Mouse (Mus musculus) MEL (cell line): ENCODE measurements around the gene Podxl. TPM values are rescaled to one million over a fixed set of nuclear protein-coding genes. Genes with fewer than 3 reads are reported as not detected.

Experiments used
- DNase-seq: peaks from one replicate; pipeline ENCODE4 v3.0.0; 2011; ENCODE audit warnings: low read depth, low spot score
- H3K27ac ChIP-seq: 2 replicates; pipeline ENCODE4 v1.5.1; 2012; ENCODE audit warnings: low read depth, mild to moderate bottlenecking, control low read depth, low read length, moderate library complexity; ENCODE audit not compliant: control insufficient read depth
- H3K27me3 ChIP-seq, 2 experiments: fragments of 150-350 bp in 1 of 2; sonication (generic) in 1 of 2; 2 replicates each; pipeline ENCODE4 v1.6.1; 2012; ENCODE audit warnings: low read length in 2 of 2, mild to moderate bottlenecking in 2 of 2, improper control_type of control experiment in 1 of 2, moderate library complexity in 1 of 2; ENCODE audit not compliant: insufficient read depth in 2 of 2, control insufficient read depth in 1 of 2
- H3K36me3 ChIP-seq, 2 experiments: 2 replicates each; pipeline ENCODE4 v1.6.1; 2012 to 2014; ENCODE audit warnings: low read length in 2 of 2, improper control_type of control experiment in 1 of 2, inconsistent platforms in 1 of 2, mild to moderate bottlenecking in 1 of 2; ENCODE audit not compliant: insufficient read depth in 2 of 2, control insufficient read depth in 1 of 2
- H3K4me1 ChIP-seq, 2 experiments: fragments of 150-350 bp in 1 of 2; sonication (generic) in 1 of 2; 2 replicates each; pipeline ENCODE4 v1.6.1; 2012; ENCODE audit warnings: low read length in 2 of 2, improper control_type of control experiment in 1 of 2, mild to moderate bottlenecking in 1 of 2; ENCODE audit not compliant: insufficient read depth in 2 of 2, control insufficient read depth in 1 of 2
- H3K4me3 ChIP-seq, 2 experiments: fragments of 150-350 bp in 1 of 2; sonication (generic) in 1 of 2; 2 replicates each; pipeline ENCODE4 v1.5.1; 2012; ENCODE audit warnings: low read depth in 2 of 2, low read length in 2 of 2, mild to moderate bottlenecking in 2 of 2, moderate library complexity in 2 of 2, control low read depth in 1 of 2, improper control_type of control experiment in 1 of 2; ENCODE audit not compliant: control insufficient read depth in 1 of 2, insufficient read depth in 1 of 2
- H3K79me2 ChIP-seq: 2 replicates; pipeline ENCODE4 v1.6.1; 2012; ENCODE audit warnings: mild to moderate bottlenecking, low read length, moderate library complexity; ENCODE audit not compliant: control insufficient read depth, poor library complexity, insufficient read depth
- H3K9ac ChIP-seq: 2 replicates; pipeline ENCODE4 v1.6.1; 2012; ENCODE audit warnings: low read depth, mild to moderate bottlenecking, control low read depth, low read length, moderate library complexity; ENCODE audit not compliant: control insufficient read depth, poor library complexity, severe bottlenecking
- H3K9me3 ChIP-seq: fragments of 150-350 bp; sonication (generic); replicated peaks from 2 replicates; pipeline ENCODE4 v1.6.1; 2012; ENCODE audit warnings: mild to moderate bottlenecking, low read length, improper control_type of control experiment, moderate library complexity; ENCODE audit not compliant: insufficient read depth
- BHLHE40 ChIP-seq: IDR thresholded peaks from 2 replicates; pipeline ENCODE4 v1.6.1; 2012; ENCODE audit warnings: low read depth, mild to moderate bottlenecking, inconsistent platforms, low read length, improper control_type of control experiment, borderline replicate concordance
- CHD2 ChIP-seq: IDR thresholded peaks from 2 replicates; pipeline ENCODE4 v1.6.1; 2011; ENCODE audit warnings: low read length, improper control_type of control experiment
- CTCF ChIP-seq, 3 experiments: IDR thresholded peaks in 2 of 3; conservative IDR thresholded peaks in 1 of 3; 2 replicates each; pipeline ENCODE4 v1.5.1; 2011 to 2012; ENCODE audit warnings: low read length in 3 of 3, low read depth in 2 of 3, mild to moderate bottlenecking in 2 of 3, improper control_type of control experiment in 1 of 3, inconsistent platforms in 1 of 3, mixed read lengths in 1 of 3, moderate library complexity in 1 of 3; ENCODE audit not compliant: control insufficient read depth in 1 of 3, insufficient read depth in 1 of 3, poor library complexity in 1 of 3, severe bottlenecking in 1 of 3
- E2F4 ChIP-seq: IDR thresholded peaks from 2 replicates; pipeline ENCODE4 v1.6.1; 2011; ENCODE audit warnings: low read depth, low read length, improper control_type of control experiment, borderline replicate concordance
- ELF1 ChIP-seq: IDR thresholded peaks from 2 replicates; pipeline ENCODE4 v1.6.1; 2014; ENCODE audit warnings: low read depth, mild to moderate bottlenecking, inconsistent platforms, low read length, improper control_type of control experiment, moderate library complexity
- EP300 ChIP-seq, 2 experiments: IDR thresholded peaks; 2 replicates each; pipeline ENCODE4 v1.6.1; 2011; ENCODE audit warnings: improper control_type of control experiment in 2 of 2, low read length in 2 of 2, low read depth in 1 of 2, mild to moderate bottlenecking in 1 of 2
- ETS1 ChIP-seq: IDR thresholded peaks from 2 replicates; pipeline ENCODE4 v1.6.1; 2012; ENCODE audit warnings: low read depth, mild to moderate bottlenecking, inconsistent platforms, low read length, improper control_type of control experiment, moderate library complexity
- GATA1 ChIP-seq: IDR thresholded peaks from 2 replicates; pipeline ENCODE4 v1.6.1; 2011; ENCODE audit warnings: low read depth, low read length, improper control_type of control experiment
- JUND ChIP-seq: IDR thresholded peaks from 2 replicates; pipeline ENCODE4 v1.6.1; 2011; ENCODE audit warnings: low read depth, mild to moderate bottlenecking, improper control_type of control experiment, low read length
- KAT2A ChIP-seq: conservative IDR thresholded peaks from 2 replicates; pipeline ENCODE4 v1.6.1; 2012; ENCODE audit warnings: low read depth, low read length, improper control_type of control experiment, inconsistent platforms
- MEF2A ChIP-seq: IDR thresholded peaks from 2 replicates; pipeline ENCODE4 v1.6.1; 2014; ENCODE audit warnings: low read depth, mild to moderate bottlenecking, inconsistent platforms, low read length, improper control_type of control experiment; ENCODE audit not compliant: poor library complexity, insufficient replicate concordance, severe bottlenecking; ENCODE audit errors: extremely low read depth
- MXI1 ChIP-seq: IDR thresholded peaks from 2 replicates; pipeline ENCODE4 v1.6.1; 2011; ENCODE audit warnings: mild to moderate bottlenecking, low read depth, low read length, improper control_type of control experiment
- MYB ChIP-seq: IDR thresholded peaks from 2 replicates; pipeline ENCODE4 v1.6.1; 2011; ENCODE audit warnings: mild to moderate bottlenecking, low read depth, low read length, improper control_type of control experiment
- NELFE ChIP-seq: IDR thresholded peaks from 2 replicates; pipeline ENCODE4 v1.6.1; 2011; ENCODE audit warnings: low read depth, low read length, improper control_type of control experiment
- NRF1 ChIP-seq: IDR thresholded peaks from 2 replicates; pipeline ENCODE4 v1.6.1; 2014; ENCODE audit warnings: low read depth, mild to moderate bottlenecking, inconsistent platforms, low read length, improper control_type of control experiment, moderate library complexity; ENCODE audit not compliant: poor library complexity, insufficient read depth, severe bottlenecking
- POLR2AphosphoS2 ChIP-seq: IDR thresholded peaks from 2 replicates; pipeline ENCODE4 v1.6.1; 2011; ENCODE audit warnings: low read length, improper control_type of control experiment
- POLR2AphosphoS5 ChIP-seq: IDR thresholded peaks from 2 replicates; pipeline ENCODE4 v1.6.1; 2012; ENCODE audit warnings: low read depth, borderline replicate concordance, mild to moderate bottlenecking, inconsistent platforms, low read length, moderate library complexity, mixed read lengths
- RAD21 ChIP-seq: IDR thresholded peaks from 2 replicates; pipeline ENCODE4 v1.6.1; 2011; ENCODE audit warnings: mild to moderate bottlenecking, low read depth, low read length, improper control_type of control experiment
- RCOR1 ChIP-seq: IDR thresholded peaks from 2 replicates; pipeline ENCODE4 v1.6.1; 2012; ENCODE audit warnings: low read depth, mild to moderate bottlenecking, inconsistent platforms, low read length, improper control_type of control experiment
- SIN3A ChIP-seq: IDR thresholded peaks from 2 replicates; pipeline ENCODE4 v1.6.1; 2012; ENCODE audit warnings: low read length, improper control_type of control experiment, inconsistent platforms
- SMC3 ChIP-seq: IDR thresholded peaks from 2 replicates; pipeline ENCODE4 v1.6.1; 2011; ENCODE audit warnings: low read depth, low read length, improper control_type of control experiment
- TAL1 ChIP-seq: IDR thresholded peaks from 2 replicates; pipeline ENCODE4 v1.6.1; 2012; ENCODE audit warnings: mild to moderate bottlenecking, inconsistent platforms, low read length, moderate library complexity, mixed read lengths
- TBP ChIP-seq: IDR thresholded peaks from 2 replicates; pipeline ENCODE4 v1.8.0; 2011; ENCODE audit warnings: low read depth, low read length, improper control_type of control experiment
- TCF12 ChIP-seq: IDR thresholded peaks from 2 replicates; pipeline ENCODE4 v1.6.1; 2014; ENCODE audit warnings: low read depth, mild to moderate bottlenecking, inconsistent platforms, low read length, improper control_type of control experiment, moderate library complexity
- UBTF ChIP-seq: IDR thresholded peaks from 2 replicates; pipeline ENCODE4 v1.6.1; 2012; ENCODE audit warnings: low read depth, mild to moderate bottlenecking, inconsistent platforms, low read length, improper control_type of control experiment, moderate library complexity, borderline replicate concordance; ENCODE audit not compliant: insufficient read depth
- USF1 ChIP-seq: IDR thresholded peaks from 2 replicates; pipeline ENCODE4 v1.6.1; 2014; ENCODE audit warnings: low read depth, mild to moderate bottlenecking, inconsistent platforms, low read length, improper control_type of control experiment, moderate library complexity
- ZC3H11A ChIP-seq: IDR thresholded peaks from 2 replicates; pipeline ENCODE4 v1.6.1; 2012; ENCODE audit warnings: low read depth, mild to moderate bottlenecking, inconsistent platforms, low read length, improper control_type of control experiment
- ZMIZ1 ChIP-seq: IDR thresholded peaks from 2 replicates; pipeline ENCODE4 v1.6.1; 2012; ENCODE audit warnings: low read depth, mild to moderate bottlenecking, inconsistent platforms, low read length, improper control_type of control experiment, moderate library complexity
- ZNF384 ChIP-seq: IDR thresholded peaks from 2 replicates; pipeline ENCODE4 v1.6.1; 2012; ENCODE audit warnings: low read depth, mild to moderate bottlenecking, inconsistent platforms, low read length, improper control_type of control experiment
- polyA plus RNA-seq, 2 experiments: library from polyadenylated mRNA; stranded (reverse) in 1 of 2; unstranded in 1 of 2; fragments of >175 nt in 1 of 2; fragments of >200 nt in 1 of 2; gene quantifications; 2 replicates each; pipeline versions ENCODE4 v1.2.1 to v1.2.4; 2012; ENCODE audit warnings: low replicate concordance in 2 of 2, low read depth in 1 of 2; ENCODE audit not compliant: insufficient read length in 2 of 2, insufficient read depth in 1 of 2, missing spikeins in 1 of 2
- total RNA-seq: library from RNA; depleted of rRNA; stranded (reverse); fragments of 300-350 nt; gene quantifications from 2 replicates; pipeline ENCODE4 v1.2.3, GENCODE M21; 2012

The Podxl gene
- total and polyA plus RNA-seq, 3 experiments, result 19.1 to 40.8 TPM; not detected in 1

DNA sequence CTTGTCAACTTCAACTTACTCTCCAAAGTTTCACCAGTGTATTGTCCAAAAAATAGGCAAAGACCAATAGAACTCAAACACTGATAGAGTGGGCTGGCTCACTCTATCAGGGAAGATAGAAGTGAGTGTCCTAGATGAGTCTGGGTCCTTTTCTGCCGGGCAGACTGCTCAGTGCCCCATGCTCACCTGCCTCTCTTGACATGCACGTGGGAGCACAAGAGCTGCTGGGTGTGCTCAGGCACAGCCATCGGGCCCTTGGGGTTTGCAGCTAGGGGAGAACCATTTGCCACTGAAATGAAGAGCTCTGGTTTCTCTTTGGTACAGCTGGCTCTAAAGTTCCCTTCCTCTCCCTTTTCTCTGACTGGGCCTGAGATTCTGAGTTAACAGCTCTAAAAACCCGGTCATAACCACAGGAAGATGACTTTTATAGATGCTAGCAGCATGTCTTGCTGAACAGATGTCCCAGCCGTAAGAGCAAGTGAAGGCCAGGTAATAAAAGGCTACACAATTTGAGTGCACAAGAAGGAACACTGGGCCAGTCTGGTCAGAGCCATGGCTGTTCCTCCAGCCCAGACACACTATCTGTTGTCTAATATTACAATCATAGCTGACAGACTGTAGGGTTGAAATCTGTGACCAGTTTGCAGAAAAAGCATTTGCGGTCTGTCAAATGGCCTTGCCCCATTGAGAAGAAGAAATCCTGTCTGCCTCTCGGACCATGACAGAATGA is 43.1 kb downstream of the Podxl start:
- TF ChIP-seq ZMIZ1 (no peak), ZC3H11A (no peak), ZNF384 (no peak), NELFE (no peak), EP300 (IDR thresholded peaks at IDR 0.05; ENCODE audit: low read depth in 1 of 2, low read length in 2 of 2) (no peak), TAL1 (no peak), ETS1 (no peak), NRF1 (no peak)
- H3K4me1 ChIP-seq, result peaks cover 8 to 32% of the 10 kb centered on the region in 2 experiments
- H3K9ac ChIP-seq, result no peak overlapping the region
- H3K27me3 ChIP-seq, result no peaks in the 10 kb centered on the region
- no peaks in the 10 kb centered on the region for H3K9me3 ChIP-seq
- H3K36me3 ChIP-seq, result peaks cover 0 to 22% of the 10 kb centered on the region in 2 experiments; a peak in 2 of 4 replicates
- no peak overlapping the region for H3K4me3 ChIP-seq
- DNase-seq, result no peak
- no peak overlapping the region for H3K27ac ChIP-seq
- H3K79me2 ChIP-seq, result no peaks in the 10 kb centered on the region

DNA sequence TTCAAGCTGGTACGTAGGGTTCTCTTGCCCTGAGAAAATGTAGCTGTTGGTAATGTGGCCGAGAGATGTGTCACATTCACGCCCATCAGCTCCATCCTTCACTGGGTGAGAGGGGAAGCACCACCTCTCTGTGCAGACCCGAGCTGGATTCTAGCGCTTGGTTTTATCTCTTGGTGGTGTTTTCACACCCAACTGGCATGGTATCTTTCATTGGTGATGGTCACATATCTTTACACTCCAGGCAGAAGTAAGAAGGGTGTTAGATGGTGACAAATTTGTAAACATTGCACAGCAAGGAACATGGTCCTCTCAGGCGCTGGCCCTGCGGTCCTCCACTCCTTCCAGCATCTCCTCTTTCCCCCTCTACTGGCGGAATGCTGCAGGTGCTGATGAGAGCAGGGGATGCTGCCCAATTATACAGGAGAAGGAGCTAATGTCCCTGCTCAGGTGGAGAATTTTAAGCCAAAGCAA is 44.7 kb downstream of the Podxl start:
- peak; percentile 86 for DNase-seq
- peak overlapping the region; percentile 6; the same call in 1 of the 2 replicates for H3K9ac ChIP-seq
- peaks cover 0 to 22% of the 10 kb centered on the region in 2 experiments; a peak in 2 of 4 replicates for H3K36me3 ChIP-seq
- peaks cover 8 to 32% of the 10 kb centered on the region in 2 experiments for H3K4me1 ChIP-seq
- no peaks in the 10 kb centered on the region for H3K79me2 ChIP-seq
- peak overlapping the region; percentile 96 for H3K27ac ChIP-seq
- H3K4me3 ChIP-seq, result peak overlapping the region; percentile 1 to 14; a peak in 3 of 4 replicates
- H3K9me3 ChIP-seq, result no peaks in the 10 kb centered on the region
- no peaks in the 10 kb centered on the region for H3K27me3 ChIP-seq
- TF ChIP-seq GATA1 (peak; percentile 86), KAT2A (no peak), TBP (peak; percentile 67), BHLHE40 (0 out of 2 replicates have a peak, but pooled peaks have one; percentile 25), SIN3A (peak; percentile 45; the same call in 1 of the 2 replicates), RCOR1 (peak; percentile 55), MEF2A (no peak), UBTF (no peak), JUND (0 out of 2 replicates have a peak, but pooled peaks have one; percentile 23), POLR2AphosphoS2 (no peak), RAD21 (peak; percentile 57), SMC3 (peak; percentile 64), CTCF (IDR thresholded peaks at IDR 0.05 in 2 of 3, conservative IDR thresholded peaks at IDR 0.05 in 1 of 3; ENCODE audit: control insufficient read depth in 1 of 3, insufficient read depth in 1 of 3, low read depth in 2 of 3, low read length in 3 of 3, poor library complexity in 1 of 3, severe bottlenecking in 1 of 3) (peak; percentile 72 to 78 (median 76)), ZNF384 (no peak), MXI1 (peak; percentile 65; the same call in 1 of the 2 replicates), CHD2 (no peak), TCF12 (peak; percentile 82), ELF1 (no peak), USF1 (no peak), MYB (0 out of 2 replicates have a peak, but pooled peaks have one; percentile 46), POLR2AphosphoS5 (no peak), E2F4 (0 out of 2 replicates have a peak, but pooled peaks have one; percentile 28), TAL1 (peak; percentile 83)
